ENCODE assay signal across 14 mouse cellular contexts in the genomic region with DNA sequence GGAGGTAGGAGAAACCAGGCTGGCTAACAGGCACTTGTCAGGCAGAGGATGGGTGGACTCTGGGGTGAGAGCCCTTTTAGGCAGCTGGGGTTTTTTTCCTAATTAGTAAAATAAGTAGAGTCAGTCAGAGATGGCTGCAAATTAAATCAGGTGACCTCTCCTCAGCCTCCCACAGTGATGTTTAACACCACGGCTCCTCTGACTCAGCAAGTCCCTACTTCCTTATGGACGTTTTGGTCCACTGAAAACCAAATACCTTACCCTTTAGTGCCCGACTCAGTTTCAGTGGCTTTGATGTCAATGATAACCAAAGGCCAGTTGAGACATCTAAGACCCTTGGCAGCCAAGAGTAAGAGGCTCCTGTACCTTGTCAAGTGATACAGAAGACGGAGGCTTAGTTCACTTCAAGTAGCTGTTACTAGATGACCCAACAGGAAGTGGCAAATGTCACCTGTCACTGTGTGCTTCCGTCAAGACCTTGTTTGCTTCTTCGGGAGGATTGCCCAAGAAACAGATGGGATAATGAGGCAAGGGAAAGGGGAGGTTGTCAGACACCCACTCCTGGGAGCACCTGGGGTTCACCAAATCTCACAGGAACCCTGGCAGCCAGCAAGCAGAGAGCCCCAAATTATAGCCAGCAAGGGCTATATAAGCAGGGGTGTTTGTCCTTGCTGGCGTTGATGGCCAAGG.
"Had no signal": no experiment of that assay in that cellular context is flagged by ENCODE, and none has a peak within 500 bp of the region (broad histone marks: within the 10 kb centered on the region; RNA-seq: fewer than 3 reads in every experiment).

No protein-coding gene starts in this region.

- H3K27ac ChIP-seq: hindbrain, postnatal 0 days; intestine, embryonic 15.5 days; limb, embryonic 13.5 days; liver, embryonic 14.5 days; macrophage; midbrain, embryonic 10.5 days; stomach, postnatal 0 days had no signal

- H3K36me3 ChIP-seq: intestine, embryonic 15.5 days; limb, embryonic 13.5 days; midbrain, embryonic 10.5 days had no signal

- H3K4me1 ChIP-seq: intestine, embryonic 15.5 days; limb, embryonic 13.5 days; midbrain, embryonic 10.5 days had no signal

- H3K9me3 ChIP-seq: intestine, embryonic 15.5 days; limb, embryonic 13.5 days; midbrain, embryonic 10.5 days had no signal

- H3K4me3 ChIP-seq: intestine, embryonic 15.5 days; limb, embryonic 13.5 days; midbrain, embryonic 10.5 days had no signal

- ATAC-seq: hindbrain, postnatal 0 days; intestine, embryonic 15.5 days; midbrain, embryonic 16.5 days had no signal

- DNase-seq: kidney, adult 2 months; kidney, postnatal 14 days; left cerebral cortex, postnatal 4 days; lung, adult 2 months; lung, postnatal 10 days; thymus, postnatal 25 days had no signal

- H3K4me2 ChIP-seq: intestine, embryonic 15.5 days; limb, embryonic 13.5 days had no signal

- H3K9ac ChIP-seq: intestine, embryonic 15.5 days; limb, embryonic 13.5 days; liver, embryonic 14.5 days had no signal

- H3K27me3 ChIP-seq: intestine, embryonic 15.5 days; limb, embryonic 13.5 days had no signal
